Mouse (Mus musculus): ENCODE results near the gene Sync.

DNA sequence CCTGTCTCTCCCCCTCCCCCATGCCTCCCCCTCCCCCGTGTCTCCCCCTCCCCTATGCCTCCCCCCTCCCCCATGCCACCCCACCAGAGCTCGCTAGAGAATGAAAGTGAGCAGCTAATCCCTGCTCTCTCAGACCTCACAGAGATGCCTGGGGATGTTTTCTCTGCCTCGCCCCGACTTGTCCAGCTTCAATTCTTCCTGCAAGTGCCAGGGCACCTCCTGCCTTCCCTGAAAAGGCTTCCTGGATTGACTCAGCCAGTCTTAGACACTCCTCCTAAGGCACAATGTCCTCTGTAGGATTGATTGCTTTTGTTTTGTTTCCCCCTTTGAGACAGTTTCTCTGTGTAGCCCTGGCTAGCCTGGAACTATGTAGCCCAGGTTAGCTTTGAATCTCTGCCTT is 26.2 kb upstream of the Sync start, which contains the start of gene C77080:
- TF ChIP-seq GATA1 (IDR thresholded peaks at IDR 0.05; ENCODE audit: borderline replicate concordance, low read length) = no peak
- TF ChIP-seq FLI1 (IDR thresholded peaks at IDR 0.05; ENCODE audit: low read length) = no peak
